Mouse (Mus musculus): Measurements from ENCODE around the gene Gm3752. TPM values are rescaled to one million over a fixed set of nuclear protein-coding genes. Genes with fewer than 3 reads are reported as not detected.
"Not testable (repeated sequence)": the region's sequence is repeated elsewhere in the genome, so short reads cannot be mapped to it uniquely, and the experiment has no call there.

Gm3752 gene
- total RNA-seq (2012; rRNA removed) = not detected in 2 replicates
- not detected for polyA plus RNA-seq (2012; ENCODE audit: insufficient read depth in 1 of 2, insufficient read length in 2 of 2, low read depth in 1 of 2, low replicate concordance in 2 of 2, missing spikeins in 1 of 2)

GRCm38 (mm10) chr14:7483662-7484061 is at the start of gene Gm3752:
Gene Gm3752, minus strand, starts transcription at chr14:7483762.
- not testable (repeated sequence) for H3K9ac ChIP-seq (ENCODE audit: control insufficient read depth, low read depth, low read length, poor library complexity, severe bottlenecking); H3K36me3 ChIP-seq (ENCODE audit: control insufficient read depth in 1 of 2, insufficient read depth in 2 of 2, low read length in 2 of 2); H3K4me1 ChIP-seq (ENCODE audit: control insufficient read depth in 1 of 2, insufficient read depth in 2 of 2, low read length in 2 of 2); H3K27ac ChIP-seq (ENCODE audit: control insufficient read depth, low read depth, low read length); H3K4me3 ChIP-seq (ENCODE audit: control insufficient read depth in 1 of 2, insufficient read depth in 1 of 2, low read depth in 2 of 2, low read length in 2 of 2); H3K79me2 ChIP-seq (ENCODE audit: control insufficient read depth, insufficient read depth, low read length, poor library complexity); H3K9me3 ChIP-seq (replicated peaks; ENCODE audit: insufficient read depth, low read length); DNase-seq (ENCODE audit: low read depth, low spot score); H3K27me3 ChIP-seq (ENCODE audit: control insufficient read depth in 1 of 2, insufficient read depth in 2 of 2, low read length in 2 of 2)

- H3K27me3 ChIP-seq (ENCODE audit: control insufficient read depth in 1 of 2, insufficient read depth in 2 of 2, low read length in 2 of 2); H3K79me2 ChIP-seq (ENCODE audit: control insufficient read depth, insufficient read depth, low read length, poor library complexity); H3K9me3 ChIP-seq (replicated peaks; ENCODE audit: insufficient read depth, low read length); H3K4me1 ChIP-seq (ENCODE audit: control insufficient read depth in 1 of 2, insufficient read depth in 2 of 2, low read length in 2 of 2); DNase-seq (ENCODE audit: low read depth, low spot score); H3K27ac ChIP-seq (ENCODE audit: control insufficient read depth, low read depth, low read length); H3K9ac ChIP-seq (ENCODE audit: control insufficient read depth, low read depth, low read length, poor library complexity, severe bottlenecking); H3K4me3 ChIP-seq (ENCODE audit: control insufficient read depth in 1 of 2, insufficient read depth in 1 of 2, low read depth in 2 of 2, low read length in 2 of 2); H3K36me3 ChIP-seq (ENCODE audit: control insufficient read depth in 1 of 2, insufficient read depth in 2 of 2, low read length in 2 of 2): not testable (repeated sequence)
Measured at GRCm38 (mm10) chr14:7488731-7489130, 5.2 kb upstream of the Gm3752 start.

GRCm38 (mm10) chr14:7450817-7451216 is 32.7 kb downstream of the Gm3752 start, which contains the start of gene Gm3755:
Gene Gm3755, minus strand, starts transcription at chr14:7450917.
- not testable (repeated sequence) for H3K36me3 ChIP-seq (ENCODE audit: control insufficient read depth in 1 of 2, insufficient read depth in 2 of 2, low read length in 2 of 2); H3K79me2 ChIP-seq (ENCODE audit: control insufficient read depth, insufficient read depth, low read length, poor library complexity); H3K9me3 ChIP-seq (replicated peaks; ENCODE audit: insufficient read depth, low read length); H3K9ac ChIP-seq (ENCODE audit: control insufficient read depth, low read depth, low read length, poor library complexity, severe bottlenecking); H3K27me3 ChIP-seq (ENCODE audit: control insufficient read depth in 1 of 2, insufficient read depth in 2 of 2, low read length in 2 of 2); H3K4me1 ChIP-seq (ENCODE audit: control insufficient read depth in 1 of 2, insufficient read depth in 2 of 2, low read length in 2 of 2); DNase-seq (ENCODE audit: low read depth, low spot score); H3K4me3 ChIP-seq (ENCODE audit: control insufficient read depth in 1 of 2, insufficient read depth in 1 of 2, low read depth in 2 of 2, low read length in 2 of 2); H3K27ac ChIP-seq (ENCODE audit: control insufficient read depth, low read depth, low read length)

- not testable (repeated sequence) for H3K36me3 ChIP-seq (ENCODE audit: control insufficient read depth in 1 of 2, insufficient read depth in 2 of 2, low read length in 2 of 2); H3K79me2 ChIP-seq (ENCODE audit: control insufficient read depth, insufficient read depth, low read length, poor library complexity); H3K27me3 ChIP-seq (ENCODE audit: control insufficient read depth in 1 of 2, insufficient read depth in 2 of 2, low read length in 2 of 2); H3K9me3 ChIP-seq (replicated peaks; ENCODE audit: insufficient read depth, low read length); H3K4me1 ChIP-seq (ENCODE audit: control insufficient read depth in 1 of 2, insufficient read depth in 2 of 2, low read length in 2 of 2); H3K9ac ChIP-seq (ENCODE audit: control insufficient read depth, low read depth, low read length, poor library complexity, severe bottlenecking); DNase-seq (ENCODE audit: low read depth, low spot score); H3K4me3 ChIP-seq (ENCODE audit: control insufficient read depth in 1 of 2, insufficient read depth in 1 of 2, low read depth in 2 of 2, low read length in 2 of 2); H3K27ac ChIP-seq (ENCODE audit: control insufficient read depth, low read depth, low read length)
Measured at GRCm38 (mm10) chr14:7422496-7422895, 61.1 kb downstream of the Gm3752 start.

Other genes starting within 250 kb of the Gm3752 start
- not detected in 2 replicates for gene Gm3727, start 219.0 kb downstream of the Gm3752 start, total RNA-seq (2012; rRNA removed)
- not detected for gene Gm3727, start 219.0 kb downstream of the Gm3752 start, polyA plus RNA-seq (2012; ENCODE audit: insufficient read depth in 1 of 2, insufficient read length in 2 of 2, low read depth in 1 of 2, low replicate concordance in 2 of 2, missing spikeins in 1 of 2)
- not detected in 2 replicates for gene Gm3739, start 168.7 kb downstream of the Gm3752 start, total RNA-seq (2012; rRNA removed)
- gene Gm3739, start 168.7 kb downstream of the Gm3752 start, polyA plus RNA-seq (2012; ENCODE audit: insufficient read depth in 1 of 2, insufficient read length in 2 of 2, low read depth in 1 of 2, low replicate concordance in 2 of 2, missing spikeins in 1 of 2) = not detected
- not detected in 2 replicates for gene Gm5797, start 151.4 kb downstream of the Gm3752 start, total RNA-seq (2012; rRNA removed)
- not detected for gene Gm5797, start 151.4 kb downstream of the Gm3752 start, polyA plus RNA-seq (2012; ENCODE audit: insufficient read depth in 1 of 2, insufficient read length in 2 of 2, low read depth in 1 of 2, low replicate concordance in 2 of 2, missing spikeins in 1 of 2)
- gene Gm8374, start 118.6 kb downstream of the Gm3752 start, total RNA-seq (2012; rRNA removed) = not detected in 2 replicates
- gene Gm8374, start 118.6 kb downstream of the Gm3752 start, polyA plus RNA-seq (2012; ENCODE audit: insufficient read depth in 1 of 2, insufficient read length in 2 of 2, low read depth in 1 of 2, low replicate concordance in 2 of 2, missing spikeins in 1 of 2) = not detected
- not detected in 2 replicates for gene Gm3755, start 32.8 kb downstream of the Gm3752 start, total RNA-seq (2012; rRNA removed)
- not detected for gene Gm3755, start 32.8 kb downstream of the Gm3752 start, polyA plus RNA-seq (2012; ENCODE audit: insufficient read depth in 1 of 2, insufficient read length in 2 of 2, low read depth in 1 of 2, low replicate concordance in 2 of 2, missing spikeins in 1 of 2)
- not detected in 2 replicates for gene Gm3558, start 84.8 kb upstream of the Gm3752 start, total RNA-seq (2012; rRNA removed)
- not detected for gene Gm3558, start 84.8 kb upstream of the Gm3752 start, polyA plus RNA-seq (2012; ENCODE audit: insufficient read depth in 1 of 2, insufficient read length in 2 of 2, low read depth in 1 of 2, low replicate concordance in 2 of 2, missing spikeins in 1 of 2)
- gene Gm10338, start 111.8 kb upstream of the Gm3752 start, total RNA-seq (2012; rRNA removed) = not detected in 2 replicates
- gene Gm10338, start 111.8 kb upstream of the Gm3752 start, polyA plus RNA-seq (2012; ENCODE audit: insufficient read depth in 1 of 2, insufficient read length in 2 of 2, low read depth in 1 of 2, low replicate concordance in 2 of 2, missing spikeins in 1 of 2) = not detected
- gene Gm10128, start 160.2 kb upstream of the Gm3752 start, total RNA-seq (2012; rRNA removed) = not detected in 2 replicates
- gene Gm10128, start 160.2 kb upstream of the Gm3752 start, polyA plus RNA-seq (2012; ENCODE audit: insufficient read depth in 1 of 2, insufficient read length in 2 of 2, low read depth in 1 of 2, low replicate concordance in 2 of 2, missing spikeins in 1 of 2) = not detected